Mouse (Mus musculus) liver, adult (tissue): ENCODE results near the gene Foxm1.

Source experiments
- GATA4 ChIP-seq: IDR thresholded peaks from 2 replicates; pipeline ENCODE4 v1.6.1; 2014; ENCODE audit warnings: mild to moderate bottlenecking, low read length; ENCODE audit not compliant: insufficient replicate concordance

Gene Foxm1

DNA sequence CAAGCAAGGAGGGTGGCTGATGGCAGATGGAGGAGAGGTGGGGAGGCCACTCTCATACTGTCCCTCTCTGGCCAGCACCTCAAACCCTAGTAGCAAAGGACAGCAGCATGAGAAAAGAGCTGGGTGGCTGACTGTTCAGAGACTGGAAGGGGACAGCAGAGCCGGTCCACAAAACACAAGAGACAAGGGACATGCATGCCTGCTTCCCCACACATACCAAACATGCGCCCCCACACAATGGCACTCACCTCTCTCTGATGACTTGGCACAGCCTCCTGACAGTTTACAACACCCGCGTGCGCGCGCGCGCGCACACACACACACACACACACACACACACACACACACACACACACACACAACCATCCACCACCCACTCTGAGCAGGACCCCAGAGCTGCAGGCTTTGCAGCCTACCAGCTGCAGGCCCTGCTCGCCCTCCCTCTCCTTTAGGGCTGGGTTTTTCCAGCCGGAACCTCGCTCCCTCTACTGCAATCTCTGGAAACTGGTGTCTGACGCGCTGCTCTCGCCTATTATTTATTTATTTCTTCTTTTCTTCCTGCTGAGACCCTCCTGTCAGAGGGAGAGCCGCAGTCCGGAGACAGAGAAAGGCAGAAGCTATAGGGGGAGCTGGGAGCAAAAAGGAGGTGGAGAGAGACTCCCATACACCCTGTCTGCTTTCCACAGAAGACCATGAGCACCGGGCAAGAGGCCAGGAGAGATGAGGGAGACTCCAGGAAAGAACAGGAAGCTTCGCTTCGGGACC, 36.8 kb downstream of the Foxm1 start:
- no peak for TF ChIP-seq GATA4

DNA sequence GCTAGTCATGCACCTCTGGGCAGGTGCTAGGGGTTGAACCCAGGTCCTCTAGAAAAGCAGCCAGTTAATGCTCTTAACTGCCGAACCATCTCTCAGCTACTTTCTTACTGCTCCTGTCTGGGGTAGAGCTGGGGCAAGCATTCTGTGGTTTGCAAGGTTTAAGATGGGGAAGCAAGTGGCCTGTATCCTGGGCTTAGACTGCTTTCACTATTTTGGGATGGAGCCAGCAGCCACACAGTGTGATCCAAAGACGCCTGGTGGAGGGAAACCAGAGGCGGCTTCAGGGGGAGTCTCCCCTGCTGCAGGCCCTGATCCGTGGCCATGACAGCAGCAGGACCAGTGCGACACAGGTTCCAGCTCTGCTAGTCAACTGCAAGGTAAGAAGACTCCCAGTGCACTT, 41.9 kb downstream of the Foxm1 start:
- TF ChIP-seq GATA4: no peak

DNA sequence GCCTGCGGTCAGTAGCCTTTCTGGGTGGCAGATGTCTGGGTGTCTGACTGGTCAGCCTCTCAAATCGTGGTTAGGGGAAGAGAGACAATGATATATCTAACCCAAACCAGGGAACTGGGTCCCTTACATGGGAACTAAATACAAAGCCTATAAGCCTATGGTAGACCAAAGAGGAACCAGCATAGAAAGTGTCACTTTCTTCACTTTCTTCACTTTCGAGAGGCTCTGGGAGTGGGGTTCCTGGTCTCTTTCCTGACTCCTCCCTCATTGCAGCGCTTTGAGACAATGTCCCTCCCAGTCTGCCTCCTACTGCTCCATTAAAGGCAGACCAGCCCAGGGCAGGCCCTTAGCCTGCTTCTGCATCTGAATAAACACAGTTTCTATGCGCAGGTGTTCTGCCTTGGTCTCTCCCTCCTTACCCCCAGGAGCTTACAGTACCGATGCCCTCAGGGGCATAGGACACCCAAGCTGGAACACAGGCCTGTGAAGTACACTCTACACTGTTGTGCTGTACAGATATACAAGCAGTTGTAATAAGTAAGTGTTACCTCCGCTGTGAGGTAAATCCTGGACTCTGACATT, 45.9 kb downstream of the Foxm1 start:
- no peak for TF ChIP-seq GATA4

DNA sequence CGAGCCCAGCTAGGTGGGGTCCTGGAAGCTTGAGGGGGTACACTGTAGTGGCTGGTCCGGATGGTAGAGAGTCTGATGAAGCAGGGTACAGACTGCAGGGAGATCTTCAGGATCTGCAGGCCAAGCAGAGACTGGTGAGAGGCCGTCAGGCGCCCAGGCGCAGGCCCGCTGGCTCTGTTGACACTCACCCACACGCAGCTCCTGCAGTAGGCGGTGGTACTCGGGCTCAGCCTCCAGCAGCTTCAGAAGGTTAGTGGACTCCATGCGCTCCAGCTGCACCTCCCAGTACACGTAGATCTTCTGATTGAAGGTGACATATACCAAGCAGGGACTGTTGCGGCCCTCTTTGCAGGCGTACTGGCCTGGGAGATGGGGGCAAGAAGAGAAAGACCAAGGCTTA, 47.5 kb downstream of the Foxm1 start:
- no peak for TF ChIP-seq GATA4

DNA sequence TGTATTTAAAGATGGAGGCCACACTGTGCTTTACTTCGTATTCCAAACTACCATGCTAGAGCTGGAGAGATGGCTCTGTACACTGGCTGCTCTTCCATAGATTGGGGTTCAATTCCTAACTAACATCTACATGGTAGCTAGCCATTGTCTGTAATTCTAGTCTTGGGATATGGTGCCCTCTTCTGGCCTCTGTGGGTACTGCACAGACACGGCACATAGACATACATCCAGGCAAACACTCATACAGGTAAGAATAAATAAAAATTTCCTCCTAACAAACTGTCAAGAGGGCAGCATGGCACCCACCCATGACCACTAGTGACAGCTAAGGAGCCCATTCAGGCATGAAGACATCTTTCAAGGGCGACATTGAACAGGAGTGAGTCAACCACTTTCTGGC, 48.3 kb downstream of the Foxm1 start:
- no peak for TF ChIP-seq GATA4

DNA sequence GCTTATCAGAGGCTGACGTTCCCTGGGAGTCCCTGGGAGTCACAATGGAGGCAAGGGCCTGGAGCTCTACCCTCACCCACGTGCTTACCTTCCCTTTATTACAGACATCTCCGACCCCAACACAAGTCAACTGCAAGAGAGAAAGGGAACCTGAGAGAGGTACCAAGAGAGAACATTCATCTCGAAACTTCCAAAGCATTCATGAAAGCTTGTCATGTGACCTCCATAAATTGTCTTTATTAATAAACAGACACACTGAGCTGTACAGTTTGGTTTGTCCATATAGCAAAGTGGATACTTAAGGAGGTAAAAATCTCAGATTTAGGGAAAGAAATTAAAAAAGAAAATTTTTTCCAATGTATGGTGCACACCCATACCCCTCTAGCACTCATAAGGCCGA, 53.4 kb downstream of the Foxm1 start:
- TF ChIP-seq GATA4: no peak

DNA sequence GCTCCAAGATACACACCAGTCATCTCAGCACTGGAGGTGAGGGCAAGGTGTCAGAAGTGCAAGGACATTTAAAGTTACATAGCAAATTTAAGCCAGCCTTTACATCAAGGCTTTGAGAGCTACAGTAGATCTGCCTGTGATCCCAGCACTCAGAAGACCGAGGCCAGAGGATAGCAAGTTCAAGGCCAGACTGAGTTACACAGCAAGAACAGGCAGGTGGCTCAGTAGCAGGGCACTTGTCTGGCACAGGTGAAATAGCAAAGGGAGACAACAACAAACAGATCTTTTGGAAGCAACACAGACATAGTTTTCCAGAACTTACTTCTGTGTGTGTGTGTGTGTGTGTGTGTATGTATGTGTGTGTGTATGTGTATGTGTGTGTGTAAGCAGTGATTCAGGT, 55.3 kb downstream of the Foxm1 start:
- no peak for TF ChIP-seq GATA4

DNA sequence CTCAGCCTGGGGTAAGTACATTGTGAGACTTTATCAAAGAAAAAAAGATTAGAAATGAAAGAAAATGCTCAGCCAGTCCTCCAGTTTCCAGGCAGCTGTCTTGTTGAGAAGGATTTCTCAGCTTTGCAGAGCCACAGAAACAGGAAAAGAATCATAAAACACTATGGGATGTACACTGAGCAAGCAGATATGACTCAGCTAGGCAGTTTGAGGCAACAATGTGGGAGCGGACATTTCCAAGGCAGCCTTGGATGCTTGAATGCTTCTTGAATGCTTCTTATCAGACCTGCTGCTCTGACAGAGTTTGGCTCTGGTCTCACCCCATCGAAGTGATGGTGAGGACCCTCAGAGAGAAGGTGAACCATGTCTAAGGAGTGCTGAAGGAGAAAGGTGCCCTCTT, 58.3 kb downstream of the Foxm1 start:
- no peak for TF ChIP-seq GATA4

DNA sequence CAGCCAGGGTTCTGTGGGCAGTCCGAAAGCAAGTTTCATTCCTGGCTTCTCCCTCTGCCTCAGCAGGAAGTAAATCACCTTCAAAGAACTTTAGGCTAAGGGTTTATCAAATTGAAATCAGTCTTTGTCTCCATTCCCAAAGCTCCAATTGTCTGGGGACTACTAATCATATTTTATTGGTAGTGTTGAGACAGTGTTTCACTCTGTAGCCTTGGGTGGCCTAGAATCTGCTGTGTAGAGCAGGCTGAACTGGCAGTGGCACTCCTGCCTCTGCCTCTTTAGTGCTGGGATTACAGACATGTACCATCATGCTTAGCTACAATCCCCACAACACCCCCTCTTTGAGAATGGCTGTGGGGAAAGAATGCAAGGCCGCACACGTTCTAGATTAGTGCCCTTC, 58.7 kb downstream of the Foxm1 start:
- no peak for TF ChIP-seq GATA4

DNA sequence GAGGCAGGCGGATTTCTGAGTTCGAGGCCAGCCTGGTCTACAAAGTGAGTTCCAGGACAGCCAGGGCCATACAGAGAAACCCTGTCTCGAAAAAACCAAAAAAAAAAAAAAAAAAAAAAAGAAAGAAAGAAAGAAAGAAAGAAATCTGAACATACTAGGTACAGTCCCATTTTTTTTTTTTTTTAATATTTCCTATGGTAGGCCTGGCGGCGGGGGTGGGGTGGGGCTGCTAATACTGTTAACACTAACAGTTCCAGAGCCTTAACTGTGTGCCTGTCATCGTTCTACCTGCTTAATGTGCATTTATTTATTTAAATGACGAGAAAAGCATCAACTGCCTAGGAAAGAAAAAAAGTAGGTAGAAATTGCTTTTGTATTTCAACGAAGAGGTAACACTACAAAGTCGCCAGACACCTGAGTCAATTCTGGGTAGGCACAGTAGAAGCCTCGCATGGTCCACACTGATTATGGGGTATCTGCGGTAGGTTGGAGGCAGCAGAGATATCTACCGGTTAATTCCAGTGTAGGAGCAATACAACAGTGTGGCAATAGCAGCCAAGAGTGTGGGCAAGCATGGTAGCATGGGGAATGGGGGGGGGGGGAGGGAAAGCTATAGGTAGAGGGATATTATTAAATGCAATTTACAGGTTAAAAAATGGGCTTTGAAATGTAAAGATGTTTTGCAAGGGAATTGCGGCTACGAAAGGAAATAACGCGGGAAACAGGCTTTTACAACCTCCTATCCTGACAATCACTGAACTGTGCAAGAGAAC, 60.9 kb downstream of the Foxm1 start:
- TF ChIP-seq GATA4: no peak

DNA sequence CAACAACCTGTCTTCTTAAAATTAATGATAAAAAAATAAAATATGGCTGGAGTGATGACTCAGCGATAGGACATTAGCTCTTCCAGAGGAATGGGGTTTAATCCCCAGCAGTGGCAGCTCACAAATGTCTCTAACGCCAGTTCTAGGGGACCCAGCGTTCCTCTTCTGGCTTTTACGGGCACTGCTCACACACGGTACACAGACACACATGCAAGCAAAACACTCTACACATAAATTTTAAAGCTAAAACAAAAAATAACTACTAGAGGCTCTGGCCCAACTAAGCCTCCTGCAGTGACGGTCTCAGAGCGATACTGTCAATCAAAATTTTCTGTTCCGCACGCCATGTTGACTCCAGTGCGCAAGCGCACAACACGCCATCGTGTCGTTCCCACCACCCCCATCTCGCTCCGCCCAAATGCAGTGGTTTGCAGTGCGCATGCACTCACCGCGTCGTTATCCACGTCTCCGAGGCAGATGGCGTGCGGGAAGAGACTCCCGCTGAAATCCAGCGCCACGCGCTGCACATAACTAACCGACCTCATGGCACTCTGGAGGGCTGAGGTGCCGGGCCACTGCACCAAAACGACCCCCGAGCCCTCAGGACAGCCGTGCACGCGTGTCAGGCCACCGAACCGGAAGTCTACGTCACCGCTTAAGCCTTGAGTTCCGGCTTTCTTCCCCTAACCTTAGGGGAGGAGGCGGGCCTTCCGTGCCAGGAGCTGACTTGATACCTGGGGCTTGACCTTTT, 61.7 kb downstream of the Foxm1 start, which contains the start of gene Itfg2:
Gene Itfg2 (minus strand): TSS at position 663 of the 751 bp plus-strand sequence.
- TF ChIP-seq GATA4: no peak; the same call in 1 of the 2 replicates

DNA sequence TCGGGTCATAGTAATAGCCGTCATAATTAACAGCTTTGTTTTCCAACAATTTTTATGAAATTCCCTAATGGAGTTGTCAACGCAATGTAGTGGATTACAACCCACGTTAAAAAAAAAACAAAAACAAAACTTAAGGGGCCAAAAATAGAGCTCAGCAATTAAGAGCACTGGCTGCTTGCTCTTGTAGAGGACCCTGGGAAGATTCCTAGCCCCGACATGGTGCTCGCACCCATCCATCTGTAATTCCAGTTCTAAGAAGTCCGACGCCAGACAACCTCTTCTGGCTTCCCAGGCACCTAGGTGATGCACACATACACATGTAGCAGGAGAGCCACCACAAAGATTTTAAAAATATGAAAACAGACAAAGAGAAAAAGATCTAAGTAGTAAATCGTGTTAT, 62.3 kb downstream of the Foxm1 start:
- no peak for TF ChIP-seq GATA4
